Mouse (Mus musculus): Measurements from ENCODE around the gene Jpt1. TPM values are rescaled to one million over a fixed set of nuclear protein-coding genes. Genes with fewer than 3 reads are reported as not detected.
A peak's percentile ranks its signal among the peaks of the same experiment; 100 is the strongest.
"Not testable (repeated sequence)": the region's sequence is repeated elsewhere in the genome, so short reads cannot be mapped to it uniquely, and the experiment has no call there.

The Jpt1 gene
- 1,600 and 1,616 TPM in 2 replicates for polyA plus RNA-seq (2015; fragmentation: Nextera tagmentation; extraction: Ambion mirVana)

DNA sequence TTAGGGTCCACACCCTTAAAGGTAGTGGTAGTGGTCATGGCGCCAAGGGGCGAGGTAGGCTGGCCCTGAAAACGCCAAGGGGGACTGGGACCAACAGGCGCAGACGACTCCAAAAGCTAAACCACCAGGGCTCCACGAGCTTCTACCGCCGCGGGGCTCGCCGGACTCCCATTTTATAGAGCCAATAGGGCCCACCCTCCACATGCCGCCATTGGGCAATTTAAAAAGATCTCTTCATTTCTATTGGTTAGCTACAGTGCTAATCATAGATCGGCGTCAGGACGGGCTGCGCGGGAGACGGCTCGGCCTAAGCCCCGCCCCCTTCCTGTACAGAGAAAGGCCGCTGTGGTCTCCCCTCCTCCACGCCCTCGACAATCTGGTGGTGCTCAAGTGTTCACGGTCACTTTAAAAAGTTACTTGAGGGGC is at the start of gene Jpt1:
Jpt1 (minus strand) TSS at position 150 of the 426 bp plus-strand sequence.
- Histone ChIP-seq H3K27ac (peak within 1 kb of the TSS; percentile 92), H3K9ac (peak within 1 kb of the TSS; percentile 98), H3K4me3 (peak within 1 kb of the TSS; percentile 86), H3K4me1 (peaks cover 25% of the 10 kb centered on the region), H3K4me2 (peak within 1 kb of the TSS; percentile 69), H3K27me3 (replicated peaks) (no peaks in the 10 kb centered on the region), H3K36me3 (replicated peaks) (no peaks in the 10 kb centered on the region), H3K9me3 (no peaks in the 10 kb centered on the region)
- peak; percentile 97 for ATAC-seq (replicated peaks)
- WGBS = under 1% methylated on average over 24 of the region's 24 CpGs

DNA sequence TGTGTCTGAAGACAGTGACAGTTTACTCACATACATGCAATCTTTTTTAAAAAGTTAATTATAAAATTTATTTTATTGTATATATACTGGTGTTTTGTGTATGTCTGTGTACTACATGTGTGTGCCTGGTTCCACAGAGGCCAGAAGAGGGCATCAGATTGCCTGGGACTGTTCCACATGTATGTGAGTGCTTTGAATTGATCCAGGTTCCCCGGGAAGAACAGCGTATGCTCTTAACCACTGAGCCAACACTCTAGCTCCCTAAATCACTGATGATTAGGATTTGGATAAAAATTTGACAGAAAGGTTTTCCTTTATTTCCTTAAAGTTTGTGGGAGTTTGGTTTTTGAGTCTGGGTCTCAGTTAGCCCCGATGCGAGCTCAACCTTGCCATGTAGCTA is 49.2 kb upstream of the Jpt1 start:
- Histone ChIP-seq H3K36me3 (replicated peaks) (peaks cover 11% of the 10 kb centered on the region; the same call in 1 of the 2 replicates), H3K4me3 (peak overlapping the region; percentile 91), H3K9me3 (no peaks in the 10 kb centered on the region), H3K27me3 (replicated peaks) (no peaks in the 10 kb centered on the region), H3K27ac (peak overlapping the region; percentile 84; the same call in 1 of the 2 replicates), H3K9ac (peak overlapping the region; percentile 67), H3K4me2 (peak overlapping the region; percentile 79), H3K4me1 (peaks cover 17% of the 10 kb centered on the region)
- 47% methylated on average over 4 of the region's 4 CpGs for WGBS
- no peak for ATAC-seq (replicated peaks)

GRCm38 (mm10) chr11:115555717-115556116 is 41.5 kb upstream of the Jpt1 start:
- no peaks in the 10 kb centered on the region for H3K4me1 ChIP-seq
- no peak overlapping the region for H3K9ac ChIP-seq
- no peaks in the 10 kb centered on the region for H3K36me3 ChIP-seq (replicated peaks)
- H3K27me3 ChIP-seq (replicated peaks) = no peaks in the 10 kb centered on the region
- H3K4me3 ChIP-seq = no peak overlapping the region
- H3K4me2 ChIP-seq = no peak overlapping the region
- 83% methylated on average over 17 of the region's 17 CpGs for WGBS
- no peak overlapping the region for H3K27ac ChIP-seq
- H3K9me3 ChIP-seq = no peaks in the 10 kb centered on the region
- no peak for ATAC-seq (replicated peaks)

DNA sequence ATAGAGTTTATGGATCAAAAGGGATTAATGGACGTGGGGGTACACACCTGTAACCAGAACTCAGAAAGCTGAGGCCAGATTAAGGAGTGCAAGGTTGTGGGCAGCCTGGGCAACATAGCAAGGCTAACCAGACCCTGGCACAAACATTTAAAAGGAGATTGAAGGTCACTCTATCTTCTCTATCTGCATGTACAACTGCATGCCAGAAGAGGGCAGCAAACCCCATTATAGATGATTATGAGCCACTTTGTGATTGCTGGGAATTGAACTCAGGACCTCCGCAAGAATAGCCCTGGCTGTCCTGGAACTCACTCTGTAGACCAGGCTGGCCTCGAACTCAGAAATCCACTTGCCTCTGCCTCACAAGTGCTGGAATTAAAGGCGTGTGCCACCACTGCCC is 38.6 kb upstream of the Jpt1 start:
- ATAC-seq (replicated peaks) = no peak
- H3K4me2 ChIP-seq = no peak overlapping the region
- H3K36me3 ChIP-seq (replicated peaks) = no peaks in the 10 kb centered on the region
- WGBS = 57% methylated on average over 4 of the region's 4 CpGs
- no peak overlapping the region for H3K27ac ChIP-seq
- no peak overlapping the region for H3K4me3 ChIP-seq
- no peaks in the 10 kb centered on the region for H3K27me3 ChIP-seq (replicated peaks)
- H3K4me1 ChIP-seq = no peaks in the 10 kb centered on the region
- no peak overlapping the region for H3K9ac ChIP-seq
- no peaks in the 10 kb centered on the region for H3K9me3 ChIP-seq

GRCm38 (mm10) chr11:115543571-115543970 is 29.4 kb upstream of the Jpt1 start:
- no peak overlapping the region for H3K27ac ChIP-seq
- H3K4me3 ChIP-seq = no peak overlapping the region
- H3K36me3 ChIP-seq (replicated peaks) = no peaks in the 10 kb centered on the region
- 86% methylated on average over 4 of the region's 4 CpGs for WGBS
- no peak overlapping the region for H3K4me2 ChIP-seq
- H3K9me3 ChIP-seq = no peaks in the 10 kb centered on the region
- H3K4me1 ChIP-seq = no peaks in the 10 kb centered on the region
- H3K9ac ChIP-seq = no peak overlapping the region
- ATAC-seq (replicated peaks) = no peak
- no peaks in the 10 kb centered on the region; the same call in 1 of the 2 replicates for H3K27me3 ChIP-seq (replicated peaks)

- ATAC-seq (replicated peaks) = no peak
- Histone ChIP-seq H3K27ac (no peak overlapping the region), H3K4me2 (no peak overlapping the region), H3K27me3 (replicated peaks) (no peaks in the 10 kb centered on the region), H3K9ac (no peak overlapping the region), H3K9me3 (no peaks in the 10 kb centered on the region), H3K36me3 (replicated peaks) (no peaks in the 10 kb centered on the region; the same call in 1 of the 2 replicates), H3K4me1 (peaks cover 24% of the 10 kb centered on the region), H3K4me3 (no peak overlapping the region)
- 54% methylated on average over 2 of the region's 2 CpGs for WGBS
Measured at GRCm38 (mm10) chr11:115538045-115538444, 23.9 kb upstream of the Jpt1 start.

GRCm38 (mm10) chr11:115536856-115537568 is 22.8 kb upstream of the Jpt1 start:
- Histone ChIP-seq H3K9me3 (no peaks in the 10 kb centered on the region), H3K27me3 (replicated peaks) (no peaks in the 10 kb centered on the region), H3K36me3 (replicated peaks) (peaks cover under 1% of the 10 kb centered on the region; the same call in 1 of the 2 replicates), H3K4me3 (peak overlapping the region; percentile 97), H3K4me2 (peak overlapping the region; percentile 73), H3K27ac (peak overlapping the region; percentile 100), H3K9ac (no peak overlapping the region), H3K4me1 (peaks cover 24% of the 10 kb centered on the region)
- ATAC-seq (replicated peaks) = 0 out of 2 replicates have a peak, but pooled peaks have one; percentile 19
- WGBS = 79% methylated on average over 10 of the region's 10 CpGs

DNA sequence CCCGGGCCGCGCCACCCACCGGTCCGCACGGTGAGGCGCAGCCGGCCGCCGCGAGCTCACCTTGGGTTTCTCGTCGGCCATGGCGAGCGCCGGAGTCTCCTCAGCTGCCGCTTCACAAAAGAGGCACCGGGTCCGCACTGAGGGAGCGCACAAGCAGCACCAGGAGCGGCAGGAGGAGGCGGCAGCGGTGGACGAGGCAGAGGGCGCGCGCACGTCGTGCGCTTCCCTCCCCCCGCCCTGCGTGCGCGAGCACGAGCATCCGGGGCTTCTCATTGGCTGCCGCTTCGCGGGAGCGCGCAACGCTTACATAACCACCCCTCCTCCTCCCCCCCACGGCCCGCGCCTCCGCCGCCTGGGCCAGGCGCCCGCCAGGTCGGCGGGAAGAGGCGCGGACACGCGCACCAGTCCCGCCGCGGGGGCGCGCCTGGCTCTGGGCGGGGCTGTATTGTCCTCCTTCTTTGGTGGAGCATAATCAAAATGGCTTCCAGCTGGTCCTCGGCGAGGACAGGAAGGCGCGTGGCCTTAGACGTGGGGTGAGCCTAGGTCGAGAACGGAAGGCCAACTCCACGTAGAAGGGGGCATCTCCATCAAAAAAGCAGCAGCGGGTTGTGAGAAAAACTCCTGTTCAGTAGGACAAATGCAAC is 22.0 kb upstream of the Jpt1 start, which contains the start of gene Sumo2:
Sumo2 (minus strand) TSS at position 239 of the 644 bp plus-strand sequence.
- H3K4me1 ChIP-seq = peaks cover 24% of the 10 kb centered on the region
- peak within 1 kb of the TSS; percentile 95 for H3K9ac ChIP-seq
- H3K27me3 ChIP-seq (replicated peaks) = no peaks in the 10 kb centered on the region
- H3K4me3 ChIP-seq = peak within 1 kb of the TSS; percentile 97
- peaks cover 3% of the 10 kb centered on the region; the same call in 1 of the 2 replicates for H3K36me3 ChIP-seq (replicated peaks)
- WGBS = under 1% methylated on average over 63 of the region's 70 CpGs
- peak within 1 kb of the TSS; percentile 100 for H3K27ac ChIP-seq
- no peaks in the 10 kb centered on the region for H3K9me3 ChIP-seq
- peak within 1 kb of the TSS; percentile 73 for H3K4me2 ChIP-seq
- peak; percentile 90 for ATAC-seq (replicated peaks)

DNA sequence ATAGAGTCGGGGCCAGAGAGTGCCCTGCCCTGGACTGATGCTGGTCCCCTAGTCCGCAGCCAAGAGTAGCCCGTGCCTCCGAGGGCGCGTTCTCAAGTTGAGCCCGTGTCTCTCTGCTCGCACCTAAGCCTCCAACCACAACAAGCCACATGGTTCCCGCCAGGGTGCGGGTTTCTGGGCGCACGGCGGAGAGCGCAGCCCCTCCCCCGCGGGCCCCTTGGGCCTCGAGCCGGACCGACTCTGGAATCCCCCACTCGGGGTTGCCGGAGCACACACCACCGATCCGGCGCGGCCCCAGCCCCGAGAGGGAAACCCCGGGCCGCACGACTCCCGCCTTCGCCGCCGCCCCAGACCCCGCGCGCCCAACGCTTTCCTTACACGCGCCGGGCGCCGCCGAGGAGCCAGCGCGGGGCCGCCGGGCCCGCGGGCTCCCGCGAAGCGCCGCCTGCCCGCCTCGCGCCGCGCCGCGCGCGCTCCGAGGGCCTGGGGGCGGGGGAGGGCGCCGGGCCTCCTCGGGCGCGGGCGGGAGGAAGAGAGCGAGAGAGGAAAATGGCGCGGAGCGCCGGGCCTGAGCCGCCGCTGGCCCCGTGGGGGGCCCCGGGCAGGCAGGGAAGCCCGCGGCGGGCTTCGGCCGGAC is 21.3 kb upstream of the Jpt1 start:
- Histone ChIP-seq H3K27ac (peak overlapping the region; percentile 100), H3K4me3 (peak overlapping the region; percentile 97), H3K27me3 (replicated peaks) (no peaks in the 10 kb centered on the region), H3K36me3 (replicated peaks) (peaks cover 3% of the 10 kb centered on the region; the same call in 1 of the 2 replicates), H3K9ac (peak overlapping the region; percentile 95), H3K9me3 (no peaks in the 10 kb centered on the region), H3K4me2 (peak overlapping the region; percentile 73), H3K4me1 (peaks cover 24% of the 10 kb centered on the region)
- WGBS = 1% methylated on average over 79 of the region's 84 CpGs
- peak; percentile 77 for ATAC-seq (replicated peaks)

DNA sequence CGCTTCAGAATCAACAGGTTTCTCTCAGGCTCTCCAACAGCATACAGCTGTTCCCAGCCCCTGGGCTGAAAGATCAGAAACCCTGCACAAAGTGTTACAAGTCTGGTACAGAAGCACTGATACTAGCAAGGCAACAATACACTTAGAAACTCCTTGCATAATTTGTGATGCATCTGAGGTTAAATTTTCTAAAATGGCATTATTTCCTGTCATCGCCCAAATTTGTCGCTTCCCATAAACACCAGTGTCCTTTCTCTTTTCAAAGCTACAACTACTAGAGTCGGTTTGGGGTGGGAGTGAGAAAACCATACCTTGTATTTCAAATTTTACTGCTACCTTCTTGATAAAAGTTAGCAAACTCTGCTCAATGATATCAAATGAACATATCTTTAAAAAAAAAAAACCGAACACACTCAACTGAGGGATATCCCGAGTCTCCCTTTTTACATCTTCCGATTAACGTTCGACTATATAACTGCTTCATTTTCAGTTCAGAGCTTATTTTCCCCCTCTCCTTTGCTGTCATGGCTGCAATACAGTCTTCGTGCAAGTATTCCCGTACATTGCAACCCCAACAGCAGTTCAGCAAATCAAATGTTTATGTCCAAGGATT is 20.7 kb upstream of the Jpt1 start:
- H3K4me3 ChIP-seq = peak overlapping the region; percentile 97
- WGBS = 10% methylated on average over 11 of the region's 11 CpGs
- H3K27ac ChIP-seq = peak overlapping the region; percentile 100
- H3K36me3 ChIP-seq (replicated peaks) = peaks cover 10% of the 10 kb centered on the region; the same call in 1 of the 2 replicates
- H3K4me1 ChIP-seq = peaks cover 24% of the 10 kb centered on the region
- no peaks in the 10 kb centered on the region for H3K27me3 ChIP-seq (replicated peaks)
- H3K9me3 ChIP-seq = no peaks in the 10 kb centered on the region
- ATAC-seq (replicated peaks) = no peak
- H3K9ac ChIP-seq = peak overlapping the region; percentile 95
- peak overlapping the region; percentile 73 for H3K4me2 ChIP-seq

DNA sequence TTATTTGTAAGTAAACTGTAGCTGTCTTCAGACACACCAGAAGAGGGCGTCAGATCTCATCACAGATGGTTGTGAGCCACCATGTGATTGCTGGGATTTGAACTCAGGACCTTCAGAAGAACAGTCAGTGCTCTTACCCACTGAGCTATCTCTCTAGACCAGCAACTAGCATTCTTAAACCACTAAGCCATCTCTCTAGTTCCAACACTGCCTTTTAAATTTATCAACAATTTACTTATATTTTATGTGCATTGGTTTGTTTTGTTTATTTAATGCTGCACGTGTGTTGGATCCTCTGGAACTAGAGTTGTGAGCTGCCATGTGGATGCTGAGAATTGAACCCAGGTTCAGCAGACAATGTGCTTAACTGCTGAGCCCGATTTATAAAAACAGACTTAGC is 12.3 kb upstream of the Jpt1 start:
- 90% methylated on average over 3 of the region's 3 CpGs for WGBS

GRCm38 (mm10) chr11:115522703-115523102 is 8.5 kb upstream of the Jpt1 start:
- no peak overlapping the region for H3K27ac ChIP-seq
- H3K4me3 ChIP-seq = no peak overlapping the region
- peaks cover 29% of the 10 kb centered on the region; the same call in 1 of the 2 replicates for H3K36me3 ChIP-seq (replicated peaks)
- WGBS = 75% methylated on average over 2 of the region's 2 CpGs
- no peak for ATAC-seq (replicated peaks)
- no peaks in the 10 kb centered on the region for H3K9me3 ChIP-seq
- no peaks in the 10 kb centered on the region for H3K27me3 ChIP-seq (replicated peaks)
- H3K4me1 ChIP-seq = no peaks in the 10 kb centered on the region
- no peak overlapping the region for H3K4me2 ChIP-seq
- H3K9ac ChIP-seq = no peak overlapping the region

More for the DNA sequence above, 12.3 kb upstream of the Jpt1 start:
- H3K4me2 ChIP-seq; H3K9ac ChIP-seq; ATAC-seq (replicated peaks); H3K4me1 ChIP-seq; H3K27ac ChIP-seq; H3K4me3 ChIP-seq; H3K9me3 ChIP-seq; H3K27me3 ChIP-seq (replicated peaks): not testable (repeated sequence)
- H3K36me3 ChIP-seq (replicated peaks) = peaks cover 43% of the 10 kb centered on the region; the same call in 1 of the 2 replicates
